Mouse (Mus musculus) intestine, embryonic 14.5 days (tissue): ENCODE measurements around the gene Fat4. TPM values are rescaled to one million over a fixed set of nuclear protein-coding genes. Genes with fewer than 3 reads are reported as not detected.

Experiments used
- ATAC-seq: fragments of 200-750 bp; cut with Nextera tagmentation; replicated peaks from 2 replicates; pipeline ENCODE4 v1.8.0; 2017; ENCODE audit warnings: low read depth, moderate number of reproducible peaks, moderate TSS enrichment, moderate library complexity; ENCODE audit not compliant: low FRiP score, low TSS enrichment
- DNase-seq: peaks from one replicate; pipeline ENCODE4 v3.0.0-alpha.2; 2018; ENCODE audit warnings: low spot score
- H3K27ac ChIP-seq: fragments of 300-500 bp; sonication (generic); 2 replicates; pipeline ENCODE4 v1.5.1; 2014; ENCODE audit warnings: low read depth, mild to moderate bottlenecking, control low read depth
- H3K27me3 ChIP-seq: fragments of 300-500 bp; sonication (generic); replicated peaks from 2 replicates; pipeline ENCODE4 v1.6.1; 2014; ENCODE audit warnings: low read length, control low read depth; ENCODE audit not compliant: control insufficient read depth, insufficient read depth
- H3K36me3 ChIP-seq: fragments of 300-500 bp; sonication (generic); 2 replicates; pipeline ENCODE4 v1.6.1; 2014; ENCODE audit warnings: low read length, control low read depth; ENCODE audit not compliant: control insufficient read depth, insufficient read depth
- H3K4me1 ChIP-seq: fragments of 300-500 bp; sonication (generic); replicated peaks from 2 replicates; pipeline ENCODE4 v1.6.1; 2014; ENCODE audit warnings: low read length, control low read depth, mixed read lengths; ENCODE audit not compliant: control insufficient read depth, insufficient read depth
- H3K4me2 ChIP-seq: fragments of 300-500 bp; sonication (generic); 2 replicates; pipeline ENCODE4 v1.6.1; 2014; ENCODE audit warnings: low read length
- H3K4me3 ChIP-seq: fragments of 300-500 bp; sonication (generic); 2 replicates; pipeline ENCODE4 v1.5.1; 2014; ENCODE audit warnings: low read depth, low read length, control low read depth, mixed read lengths
- H3K9ac ChIP-seq: fragments of 300-500 bp; sonication (generic); 2 replicates; pipeline ENCODE4 v1.6.1; 2014; ENCODE audit warnings: mild to moderate bottlenecking, low read length
- H3K9me3 ChIP-seq: fragments of 300-500 bp; sonication (generic); 2 replicates; pipeline ENCODE4 v1.6.1; 2016; ENCODE audit warnings: low read length, control low read depth; ENCODE audit not compliant: control insufficient read depth
- WGBS: fragments of 180-500 bp; shearing (Covaris S2); extraction: QIAGEN DNeasy Blood & Tissue Kit; methylation state at CpG from one replicate; pipeline ENCODE4 v1.1.7; 2014; 5-methylcytosine and 5-hydroxymethylcytosine counted together
- polyA plus RNA-seq: library from polyadenylated mRNA; unstranded; fragments of >200 nt; fragmentation: Nextera tagmentation; extraction: Ambion mirVana; gene quantifications from 2 replicates; pipeline ENCODE4 v1.2.1, GENCODE M21; 2014

Fat4 gene
- polyA plus RNA-seq, 1 experiment from 2014 or later, result 11.1 TPM

DNA sequence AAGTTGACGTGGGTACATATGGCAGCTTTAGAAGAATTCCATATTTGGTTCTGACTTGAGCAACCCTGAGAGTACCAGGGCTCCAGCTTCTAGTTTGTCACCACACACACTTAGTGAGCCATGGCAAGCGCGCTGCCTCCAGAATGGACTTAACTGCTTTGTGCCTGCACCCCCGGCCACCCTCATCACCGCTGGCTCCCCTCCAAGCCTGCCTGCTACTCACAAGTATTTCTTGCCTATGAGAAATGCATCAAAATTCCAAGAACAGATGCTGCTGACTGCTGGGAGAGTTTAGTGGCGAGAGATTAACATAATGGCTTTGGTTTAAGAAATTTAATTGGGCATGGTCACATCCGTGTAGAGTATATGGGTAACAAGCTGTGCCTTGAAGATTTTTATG, 48.0 kb downstream of the Fat4 start:
- Histone ChIP-seq H3K4me1 (peaks cover 11% of the 10 kb centered on the region), H3K9ac (no peak overlapping the region), H3K4me2 (no peak overlapping the region), H3K4me3 (no peak overlapping the region), H3K9me3 (no peaks in the 10 kb centered on the region), H3K36me3 (no peaks in the 10 kb centered on the region), H3K27ac (no peak overlapping the region), H3K27me3 (no peaks in the 10 kb centered on the region)
- ATAC-seq, result no peak
- no peak for DNase-seq
- WGBS, result 75% methylated on average over 7 of the region's 7 CpGs

GRCm38 (mm10) chr3:38936485-38936884, 49.7 kb downstream of the Fat4 start:
- peaks cover 11% of the 10 kb centered on the region for H3K4me1 ChIP-seq
- DNase-seq (no peak), ATAC-seq (no peak)
- H3K36me3 ChIP-seq, result no peaks in the 10 kb centered on the region
- no peak overlapping the region for H3K4me3 ChIP-seq
- no peak overlapping the region for H3K9ac ChIP-seq
- WGBS, result 76% methylated on average over 7 of the region's 7 CpGs
- H3K9me3 ChIP-seq, result no peaks in the 10 kb centered on the region
- no peak overlapping the region for H3K27ac ChIP-seq
- no peak overlapping the region for H3K4me2 ChIP-seq
- no peaks in the 10 kb centered on the region for H3K27me3 ChIP-seq

DNA sequence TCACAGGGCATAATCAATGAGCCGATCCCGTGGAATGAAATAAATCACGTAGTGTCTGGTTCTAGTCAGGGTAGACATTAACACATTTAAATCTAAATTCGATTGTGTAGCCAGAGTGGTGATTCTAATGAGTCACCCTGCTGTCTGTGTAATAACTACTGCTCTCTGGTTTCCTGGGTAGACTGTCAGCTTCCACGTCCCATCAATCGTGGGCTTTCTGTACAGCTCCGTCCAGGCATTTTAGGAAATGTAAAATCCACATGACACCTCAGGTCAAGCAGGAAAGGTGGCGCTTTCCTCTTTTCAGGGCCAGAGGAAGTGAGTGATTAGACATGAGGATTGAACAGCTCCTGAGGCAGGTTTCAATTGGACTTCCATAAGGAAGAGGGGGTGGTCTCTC, 50.4 kb downstream of the Fat4 start:
- ATAC-seq (no peak), DNase-seq (no peak)
- H3K27ac ChIP-seq, result no peak overlapping the region
- H3K27me3 ChIP-seq, result no peaks in the 10 kb centered on the region
- 54% methylated on average over 8 of the region's 8 CpGs for WGBS
- H3K4me2 ChIP-seq, result no peak overlapping the region
- H3K9ac ChIP-seq, result no peak overlapping the region
- H3K9me3 ChIP-seq, result no peaks in the 10 kb centered on the region
- H3K4me3 ChIP-seq, result no peak overlapping the region
- H3K36me3 ChIP-seq, result no peaks in the 10 kb centered on the region
- H3K4me1 ChIP-seq, result peaks cover 11% of the 10 kb centered on the region

DNA sequence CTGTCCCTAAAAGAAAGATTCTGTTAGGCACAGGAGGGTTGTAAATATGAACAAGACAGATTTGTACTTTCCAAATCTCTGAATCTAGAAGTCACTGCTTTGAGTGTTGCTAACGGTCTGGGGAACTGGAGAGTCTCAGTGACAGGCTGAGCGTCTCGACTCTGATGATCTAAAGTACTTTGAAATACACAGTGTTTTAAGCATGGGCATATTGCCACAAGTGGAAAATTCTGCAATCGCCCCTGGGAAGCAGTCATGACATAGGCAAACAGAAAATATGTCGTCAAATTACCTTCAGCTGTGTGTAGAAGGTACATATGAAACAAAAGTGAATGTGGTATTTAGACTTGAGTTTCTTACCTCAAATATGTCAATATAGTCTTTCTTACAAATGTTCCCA, 51.4 kb downstream of the Fat4 start:
- Histone ChIP-seq H3K9ac (no peak overlapping the region), H3K4me2 (no peak overlapping the region), H3K27ac (no peak overlapping the region), H3K27me3 (no peaks in the 10 kb centered on the region), H3K9me3 (no peaks in the 10 kb centered on the region), H3K4me3 (no peak overlapping the region), H3K4me1 (peaks cover 11% of the 10 kb centered on the region), H3K36me3 (peaks cover 8% of the 10 kb centered on the region; the same call in 1 of the 2 replicates)
- no peak for DNase-seq
- ATAC-seq, result no peak
- WGBS, result 53% methylated on average over 5 of the region's 5 CpGs

- ATAC-seq, result no peak
- no peaks in the 10 kb centered on the region for H3K9me3 ChIP-seq
- H3K36me3 ChIP-seq, result peaks cover 16% of the 10 kb centered on the region; the same call in 1 of the 2 replicates
- no peak for DNase-seq
- H3K27me3 ChIP-seq, result no peaks in the 10 kb centered on the region
- H3K9ac ChIP-seq, result no peak overlapping the region
- H3K27ac ChIP-seq, result no peak overlapping the region
- H3K4me2 ChIP-seq, result no peak overlapping the region
- no peak overlapping the region for H3K4me3 ChIP-seq
- WGBS, result 46% methylated on average over 3 of the region's 3 CpGs
- H3K4me1 ChIP-seq, result peaks cover 11% of the 10 kb centered on the region
Observed at GRCm38 (mm10) chr3:38939573-38939972, 52.8 kb downstream of the Fat4 start.

DNA sequence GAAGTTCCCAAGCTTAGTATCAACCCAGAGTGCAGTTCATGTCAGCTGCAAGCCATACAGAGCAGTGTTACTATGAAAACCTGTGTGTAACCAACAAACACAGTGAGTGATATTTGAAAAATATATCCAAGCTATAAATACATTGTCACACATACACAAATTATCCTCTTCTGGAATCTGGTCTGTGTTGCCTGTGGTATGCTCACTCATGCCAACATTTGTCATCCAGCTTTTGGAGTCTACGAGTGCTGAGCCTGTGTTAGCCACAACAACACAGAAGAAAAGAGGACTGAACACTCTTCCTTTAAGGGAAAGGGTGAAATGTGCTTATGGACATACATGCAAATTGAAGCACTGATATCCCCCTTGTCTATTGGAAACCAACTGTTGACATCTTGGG, 53.6 kb downstream of the Fat4 start:
- ATAC-seq (no peak), DNase-seq (no peak)
- Histone ChIP-seq H3K36me3 (peaks cover 16% of the 10 kb centered on the region), H3K4me2 (no peak overlapping the region), H3K4me3 (no peak overlapping the region), H3K27me3 (no peaks in the 10 kb centered on the region), H3K9me3 (no peaks in the 10 kb centered on the region), H3K9ac (no peak overlapping the region), H3K4me1 (peaks cover 11% of the 10 kb centered on the region), H3K27ac (no peak overlapping the region)
- WGBS, result 48% methylated on average over 1 of the region's 1 CpGs

DNA sequence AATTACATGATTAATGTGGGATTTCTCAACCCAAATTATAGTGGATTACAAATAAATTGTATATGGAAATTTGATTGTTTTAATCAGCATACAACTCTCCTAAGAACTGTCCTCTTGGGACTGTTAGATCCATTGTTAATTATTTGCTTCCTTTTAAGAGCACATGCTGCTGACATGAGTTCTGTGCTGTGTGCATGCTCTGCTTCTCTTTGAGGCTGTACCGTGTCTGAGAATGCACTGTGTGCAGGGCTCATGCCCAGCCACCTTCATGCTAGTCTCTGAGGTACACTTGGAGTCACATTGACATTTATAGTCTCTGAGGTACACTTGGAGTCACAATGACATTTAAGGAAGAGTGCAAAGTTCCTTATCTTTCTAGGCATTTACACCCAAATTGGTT, 58.4 kb downstream of the Fat4 start:
- Histone ChIP-seq H3K9me3 (no peaks in the 10 kb centered on the region), H3K36me3 (peaks cover 23% of the 10 kb centered on the region), H3K4me1 (no peaks in the 10 kb centered on the region), H3K9ac (no peak overlapping the region), H3K4me2 (no peak overlapping the region), H3K4me3 (no peak overlapping the region), H3K27ac (no peak overlapping the region), H3K27me3 (no peaks in the 10 kb centered on the region)
- 79% methylated on average over 1 of the region's 1 CpGs for WGBS
- DNase-seq, result no peak
- ATAC-seq, result no peak

DNA sequence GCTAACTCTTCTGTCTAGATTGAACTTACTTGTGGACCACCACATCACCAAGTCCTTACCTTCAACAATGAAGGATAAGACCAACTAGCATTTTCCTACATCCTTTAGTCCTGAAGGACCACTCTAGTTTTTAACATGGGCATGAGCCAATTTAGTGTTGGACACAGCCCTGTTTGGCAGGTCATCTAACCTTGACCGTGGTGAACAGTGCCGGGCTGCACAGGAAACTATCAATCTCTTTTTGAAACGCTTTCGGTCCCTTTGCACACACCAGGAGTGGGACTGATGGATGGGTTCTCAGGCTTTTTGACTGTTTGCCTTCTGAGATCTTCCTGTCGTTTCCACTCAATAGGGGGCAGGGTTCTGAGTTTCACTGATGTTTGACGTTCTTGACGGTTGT, 61.0 kb downstream of the Fat4 start:
- DNase-seq (no peak), ATAC-seq (no peak)
- H3K4me3 ChIP-seq, result no peak overlapping the region
- H3K36me3 ChIP-seq, result peaks cover 36% of the 10 kb centered on the region
- no peak overlapping the region for H3K9ac ChIP-seq
- no peak overlapping the region for H3K27ac ChIP-seq
- H3K4me2 ChIP-seq, result no peak overlapping the region
- no peaks in the 10 kb centered on the region for H3K4me1 ChIP-seq
- WGBS, result 61% methylated on average over 7 of the region's 7 CpGs
- no peaks in the 10 kb centered on the region for H3K27me3 ChIP-seq
- no peaks in the 10 kb centered on the region for H3K9me3 ChIP-seq

- ATAC-seq (no peak), DNase-seq (no peak)
- Histone ChIP-seq H3K4me2 (no peak overlapping the region), H3K4me1 (no peaks in the 10 kb centered on the region), H3K27me3 (no peaks in the 10 kb centered on the region), H3K9ac (no peak overlapping the region), H3K9me3 (no peaks in the 10 kb centered on the region), H3K4me3 (no peak overlapping the region), H3K27ac (no peak overlapping the region), H3K36me3 (peaks cover 38% of the 10 kb centered on the region)
- WGBS, result 63% methylated on average over 3 of the region's 3 CpGs
Observed at GRCm38 (mm10) chr3:38952602-38953001, 65.9 kb downstream of the Fat4 start.
